Mouse (Mus musculus) forebrain, postnatal 0 days (tissue): ENCODE measurements around the gene Rgs6. TPM values are rescaled to one million over a fixed set of nuclear protein-coding genes. Genes with fewer than 3 reads are reported as not detected.

Experiments
- ATAC-seq: fragments of 200-750 bp; cut with Nextera tagmentation; 2 replicates; pipeline ENCODE4 v1.8.0; 2017; ENCODE audit warnings: mild to moderate bottlenecking, moderate library complexity
- DNase-seq: peaks from one replicate; pipeline ENCODE4 v3.0.0-alpha.2; 2015
- H3K27ac ChIP-seq: fragments of 300-500 bp; sonication (generic); 2 replicates; pipeline ENCODE4 v1.5.1; 2014; ENCODE audit warnings: low read depth, mild to moderate bottlenecking, antibody characterized with exemption, low read length, moderate library complexity, mixed read lengths
- H3K27me3 ChIP-seq: fragments of 300-500 bp; sonication (generic); 2 replicates; pipeline ENCODE4 v1.6.1; 2014; ENCODE audit warnings: mild to moderate bottlenecking, low read length, mixed read lengths; ENCODE audit not compliant: insufficient read depth
- H3K36me3 ChIP-seq: fragments of 300-500 bp; sonication (generic); 2 replicates; pipeline ENCODE4 v1.6.1; 2014; ENCODE audit warnings: mild to moderate bottlenecking, moderate library complexity; ENCODE audit not compliant: insufficient read depth
- H3K4me1 ChIP-seq: fragments of 300-500 bp; sonication (generic); 2 replicates; pipeline ENCODE4 v1.6.1; 2014; ENCODE audit warnings: antibody characterized with exemption; ENCODE audit not compliant: insufficient read depth
- H3K4me2 ChIP-seq: fragments of 300-500 bp; sonication (generic); 2 replicates; pipeline ENCODE4 v1.6.1; 2014; ENCODE audit warnings: low read depth, mild to moderate bottlenecking, moderate library complexity
- H3K4me3 ChIP-seq: fragments of 300-500 bp; sonication (generic); 2 replicates; pipeline ENCODE4 v1.5.1; 2014; ENCODE audit warnings: low read depth, low read length, mixed read lengths
- H3K9ac ChIP-seq: fragments of 300-500 bp; sonication (generic); 2 replicates; pipeline ENCODE4 v1.6.1; 2014; ENCODE audit warnings: mild to moderate bottlenecking
- H3K9me3 ChIP-seq: fragments of 300-500 bp; sonication (generic); 2 replicates; pipeline ENCODE4 v1.6.1; 2016; ENCODE audit warnings: low read length
- CTCF ChIP-seq: sonication (generic); IDR thresholded peaks from 2 replicates; pipeline ENCODE4 v1.5.1; 2016; ENCODE audit warnings: antibody characterized with exemption, control low read depth, low read depth
- WGBS: fragments of 180-500 bp; shearing (Covaris S2); extraction: QIAGEN DNeasy Blood & Tissue Kit; methylation state at CpG from one replicate; pipeline ENCODE4 v1.1.7; 2014; 5-methylcytosine and 5-hydroxymethylcytosine counted together
- polyA plus RNA-seq: library from polyadenylated mRNA; unstranded; fragments of >200 nt; fragmentation: Nextera tagmentation; extraction: Ambion mirVana; gene quantifications from 2 replicates; pipeline ENCODE4 v1.2.1, GENCODE M21; 2015
- total RNA-seq: library from RNA; depleted of rRNA; stranded (reverse); fragments of >200 nt; gene quantifications from 2 replicates; pipeline ENCODE4 v1.2.3, GENCODE M21; 2014

Gene Rgs6
- total and polyA plus RNA-seq, 2 experiments from 2014 or later, result 16.8 to 19.6 TPM

DNA sequence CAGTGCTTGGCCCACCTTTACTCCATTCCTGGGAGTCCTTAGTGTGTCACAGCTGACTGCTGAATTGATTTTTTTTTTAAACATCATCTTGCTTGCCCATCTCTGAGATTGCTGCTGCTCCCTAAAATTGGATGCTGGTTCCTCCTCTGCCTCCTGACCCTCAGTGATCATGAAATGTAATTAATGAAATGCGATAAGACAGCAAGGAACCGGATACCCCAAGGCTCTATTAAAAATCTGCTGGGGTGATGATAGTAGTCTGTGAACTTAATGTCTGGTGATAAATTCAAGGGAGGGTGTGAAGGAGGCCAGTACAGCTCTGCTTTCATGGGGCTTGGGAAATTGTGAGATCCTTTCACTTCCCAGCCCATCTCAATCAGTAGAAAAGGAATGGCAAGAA lies 489.4 kb downstream of the Rgs6 start:
- no peak overlapping the region for H3K27ac ChIP-seq
- no peak overlapping the region for H3K4me3 ChIP-seq
- H3K9me3 ChIP-seq, result no peaks in the 10 kb centered on the region
- H3K4me1 ChIP-seq, result no peaks in the 10 kb centered on the region
- DNase-seq (no peak), ATAC-seq (no peak)
- 95% methylated on average over 2 of the region's 2 CpGs for WGBS
- no peak overlapping the region for H3K4me2 ChIP-seq
- H3K27me3 ChIP-seq, result no peaks in the 10 kb centered on the region
- TF ChIP-seq CTCF, result no peak
- no peaks in the 10 kb centered on the region for H3K36me3 ChIP-seq
- H3K9ac ChIP-seq, result no peak overlapping the region

DNA sequence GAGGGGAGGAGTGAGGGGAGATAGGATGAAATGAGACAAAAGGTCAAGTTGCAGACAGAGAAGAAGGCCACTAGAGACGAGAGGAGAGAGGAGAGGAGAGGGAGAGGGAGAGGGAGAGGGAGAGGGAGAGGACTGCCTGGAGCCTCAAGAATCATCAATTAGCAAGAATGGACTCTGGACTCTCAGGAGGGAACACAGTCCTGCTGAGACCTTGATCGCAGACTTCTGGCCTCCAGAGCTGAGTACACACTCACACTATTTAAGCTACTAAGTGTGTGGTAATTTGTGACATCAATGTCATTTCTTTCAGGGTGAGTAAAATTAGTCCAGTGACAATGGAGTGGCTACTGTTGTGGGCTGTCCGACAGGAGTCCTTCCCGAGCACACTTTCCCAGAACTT lies 495.3 kb downstream of the Rgs6 start:
- no peaks in the 10 kb centered on the region for H3K27me3 ChIP-seq
- H3K9ac ChIP-seq, result no peak overlapping the region
- no peaks in the 10 kb centered on the region for H3K36me3 ChIP-seq
- ATAC-seq, result no peak
- no peak for TF ChIP-seq CTCF
- H3K4me1 ChIP-seq, result no peaks in the 10 kb centered on the region
- no peak for DNase-seq
- H3K4me3 ChIP-seq, result no peak overlapping the region
- H3K4me2 ChIP-seq, result no peak overlapping the region
- 74% methylated on average over 3 of the region's 4 CpGs for WGBS
- H3K9me3 ChIP-seq, result no peaks in the 10 kb centered on the region
- no peak overlapping the region for H3K27ac ChIP-seq

- no peak overlapping the region for H3K27ac ChIP-seq
- no peaks in the 10 kb centered on the region for H3K9me3 ChIP-seq
- no peak for TF ChIP-seq CTCF
- no peaks in the 10 kb centered on the region for H3K4me1 ChIP-seq
- WGBS, result 94% methylated on average over 5 of the region's 5 CpGs
- ATAC-seq (no peak), DNase-seq (no peak)
- no peak overlapping the region for H3K4me2 ChIP-seq
- H3K4me3 ChIP-seq, result no peak overlapping the region
- H3K27me3 ChIP-seq, result no peaks in the 10 kb centered on the region
- H3K36me3 ChIP-seq, result no peaks in the 10 kb centered on the region
- H3K9ac ChIP-seq, result no peak overlapping the region
Measured at GRCm38 (mm10) chr12:83084614-83085013, 496.5 kb downstream of the Rgs6 start.

DNA sequence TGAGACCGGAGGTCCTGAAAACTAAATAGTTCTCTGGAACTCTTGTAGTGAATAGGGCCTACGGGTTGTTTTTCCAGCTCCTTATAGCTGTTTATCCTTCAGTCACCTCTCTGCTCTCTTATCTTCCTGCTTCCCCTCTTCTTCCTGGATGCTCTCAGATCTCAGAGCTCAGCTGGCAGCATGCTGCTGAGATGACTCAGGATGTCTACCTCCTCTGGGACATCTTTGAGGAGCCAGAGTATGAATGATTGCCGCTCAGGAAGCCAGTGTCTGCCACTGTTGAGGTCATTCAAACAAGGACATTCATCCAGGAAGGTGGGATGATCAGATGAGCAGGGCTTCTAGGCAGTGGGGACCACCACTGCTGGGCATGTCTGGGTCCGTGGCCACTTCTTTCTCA lies 498.9 kb downstream of the Rgs6 start:
- no peak overlapping the region for H3K4me3 ChIP-seq
- no peak for ATAC-seq
- no peaks in the 10 kb centered on the region for H3K27me3 ChIP-seq
- no peak overlapping the region for H3K27ac ChIP-seq
- H3K9ac ChIP-seq, result no peak overlapping the region
- no peak for TF ChIP-seq CTCF
- no peaks in the 10 kb centered on the region for H3K36me3 ChIP-seq
- no peak for DNase-seq
- H3K9me3 ChIP-seq, result no peaks in the 10 kb centered on the region
- no peaks in the 10 kb centered on the region for H3K4me1 ChIP-seq
- 85% methylated on average over 4 of the region's 4 CpGs for WGBS
- no peak overlapping the region for H3K4me2 ChIP-seq

DNA sequence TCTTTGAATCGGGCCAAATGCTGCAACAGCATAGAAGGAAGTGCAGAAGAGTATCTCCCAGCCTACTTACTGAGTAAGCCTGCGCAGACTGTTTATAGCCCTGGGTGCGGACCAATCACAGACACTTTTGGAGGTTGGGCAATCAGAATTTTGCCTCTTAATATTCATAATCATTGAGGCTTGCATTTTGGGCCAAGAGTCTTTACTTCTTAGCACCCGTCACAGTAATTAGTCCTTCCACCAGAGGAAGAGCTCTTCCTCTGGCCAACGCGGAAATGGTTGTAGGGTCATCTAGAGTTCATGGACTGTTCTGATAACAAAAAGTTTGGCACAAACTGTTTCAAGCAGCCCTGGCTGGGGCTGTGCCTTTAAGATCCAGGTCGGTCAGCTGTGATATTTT lies 499.5 kb downstream of the Rgs6 start:
- DNase-seq, result no peak
- ATAC-seq, result no peak
- TF ChIP-seq CTCF, result no peak

DNA sequence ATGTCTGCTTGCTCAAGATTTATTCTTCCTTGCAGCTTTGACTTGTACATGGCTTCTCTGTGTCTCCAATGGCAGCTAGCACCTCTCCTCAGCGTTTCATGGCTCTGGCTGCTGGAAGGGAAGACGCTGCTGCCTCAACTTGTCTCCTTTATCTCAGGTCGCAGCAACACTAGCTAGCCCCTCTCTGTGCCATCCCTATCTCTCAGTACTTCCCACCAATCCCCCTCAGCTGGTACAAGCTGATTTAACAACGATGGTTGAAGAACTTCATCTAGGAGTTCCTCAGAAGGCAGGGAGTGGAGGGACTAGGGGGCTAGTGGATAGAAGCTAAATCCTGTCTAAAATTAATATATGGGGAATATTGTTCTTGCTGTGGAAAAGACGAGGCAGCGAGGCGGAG lies 503.9 kb downstream of the Rgs6 start:
- no peak overlapping the region for H3K9ac ChIP-seq
- 92% methylated on average over 7 of the region's 7 CpGs for WGBS
- no peaks in the 10 kb centered on the region for H3K27me3 ChIP-seq
- no peaks in the 10 kb centered on the region for H3K9me3 ChIP-seq
- no peak for TF ChIP-seq CTCF
- DNase-seq, result no peak
- no peak overlapping the region for H3K27ac ChIP-seq
- H3K36me3 ChIP-seq, result 0 out of 2 replicates have a peak, but pooled peaks cover 3% of the 10 kb centered on the region
- no peaks in the 10 kb centered on the region for H3K4me1 ChIP-seq
- H3K4me3 ChIP-seq, result no peak overlapping the region
- ATAC-seq, result no peak
- H3K4me2 ChIP-seq, result no peak overlapping the region

More for the DNA sequence above, 499.5 kb downstream of the Rgs6 start:
- WGBS, result 64% methylated on average over 7 of the region's 7 CpGs
- Histone ChIP-seq H3K4me3 (no peak overlapping the region), H3K36me3 (no peaks in the 10 kb centered on the region), H3K4me1 (no peaks in the 10 kb centered on the region), H3K9ac (no peak overlapping the region), H3K9me3 (no peaks in the 10 kb centered on the region), H3K27ac (no peak overlapping the region), H3K4me2 (no peak overlapping the region), H3K27me3 (no peaks in the 10 kb centered on the region)

- ATAC-seq, result no peak
- TF ChIP-seq CTCF, result no peak
- no peak for DNase-seq
- H3K9me3 ChIP-seq, result no peaks in the 10 kb centered on the region
- no peaks in the 10 kb centered on the region for H3K27me3 ChIP-seq
- H3K4me1 ChIP-seq, result no peaks in the 10 kb centered on the region
- H3K27ac ChIP-seq, result no peak overlapping the region
- WGBS, result 77% methylated on average over 1 of the region's 1 CpGs
- H3K4me3 ChIP-seq, result no peak overlapping the region
- no peak overlapping the region for H3K9ac ChIP-seq
- H3K36me3 ChIP-seq, result 0 out of 2 replicates have a peak, but pooled peaks cover 3% of the 10 kb centered on the region
- no peak overlapping the region for H3K4me2 ChIP-seq
Measured at GRCm38 (mm10) chr12:83097787-83098186, 509.7 kb downstream of the Rgs6 start.
